Mouse (Mus musculus) heart, postnatal 0 days (tissue): ENCODE measurements around the gene Tanc1.

Source experiments
- CTCF ChIP-seq: IDR thresholded peaks from 2 replicates; pipeline ENCODE4 v1.5.1; 2016; ENCODE audit warnings: antibody characterized with exemption, control low read depth, low read depth
- EP300 ChIP-seq: IDR thresholded peaks from 2 replicates; pipeline ENCODE4 v1.6.1; 2016; ENCODE audit warnings: antibody characterized with exemption, low read depth

DNA sequence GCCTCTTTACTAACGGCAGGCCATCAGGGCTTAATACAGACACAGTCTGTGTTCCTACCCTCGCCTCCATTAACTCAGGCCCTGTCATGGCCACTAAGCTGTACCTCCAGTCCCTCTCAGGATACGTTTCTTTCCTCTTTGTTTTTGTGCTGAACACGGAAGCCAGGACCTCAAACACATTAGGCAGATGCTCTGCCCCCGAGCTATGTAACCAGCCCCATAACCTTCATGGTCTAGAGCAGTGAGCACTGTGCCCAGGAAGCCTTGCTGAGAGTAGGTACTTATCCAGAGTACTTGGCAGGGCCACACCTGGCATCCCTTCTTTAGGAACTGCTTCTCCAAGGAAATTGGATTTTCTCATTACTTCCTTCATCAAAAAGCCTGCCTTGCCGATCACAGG lies 125.5 kb downstream of the Tanc1 start:
- TF ChIP-seq CTCF (no peak), EP300 (no peak)
